Mouse (Mus musculus) hindbrain, embryonic 10.5 days (tissue): Measurements from ENCODE around the gene Gm28230. TPM values are rescaled to one million over a fixed set of nuclear protein-coding genes. Genes with fewer than 3 reads are reported as not detected.

Source experiments
- DNase-seq: peaks from one replicate; pipeline ENCODE4 v3.0.0-alpha.2; 2017; ENCODE audit warnings: low spot score
- H3K27ac ChIP-seq: fragments of 300-500 bp; sonication (generic); 2 replicates; pipeline ENCODE4 v1.5.1; 2016; ENCODE audit warnings: mild to moderate bottlenecking, moderate library complexity
- H3K27me3 ChIP-seq: fragments of 300-500 bp; sonication (generic); 2 replicates; pipeline ENCODE4 v1.6.1; 2016; ENCODE audit warnings: mild to moderate bottlenecking; ENCODE audit not compliant: poor library complexity, insufficient read depth, severe bottlenecking
- H3K36me3 ChIP-seq: fragments of 300-500 bp; sonication (generic); 2 replicates; pipeline ENCODE4 v1.6.1; 2016; ENCODE audit warnings: mild to moderate bottlenecking, moderate library complexity
- H3K4me1 ChIP-seq: fragments of 300-500 bp; sonication (generic); replicated peaks from 2 replicates; pipeline ENCODE4 v1.6.1; 2016; ENCODE audit warnings: mild to moderate bottlenecking
- H3K4me3 ChIP-seq: fragments of 300-500 bp; sonication (generic); 2 replicates; pipeline ENCODE4 v1.5.1; 2016; ENCODE audit warnings: mild to moderate bottlenecking, moderate library complexity
- H3K9me3 ChIP-seq: fragments of 300-500 bp; sonication (generic); 2 replicates; pipeline ENCODE4 v1.6.1; 2016; ENCODE audit warnings: mild to moderate bottlenecking, moderate library complexity
- WGBS: fragments of 180-500 bp; shearing (Covaris S2); methylation state at CpG from one replicate; pipeline ENCODE4 v1.1.7; 2016; 5-methylcytosine and 5-hydroxymethylcytosine counted together
- polyA plus RNA-seq: library from polyadenylated mRNA; unstranded; fragments of >200 nt; fragmentation: Nextera tagmentation; extraction: Ambion mirVana; gene quantifications from 2 replicates; pipeline ENCODE4 v1.2.1, GENCODE M21; 2016

The Gm28230 gene
- polyA plus RNA-seq, 1 experiment from 2014 or later: not detected

DNA sequence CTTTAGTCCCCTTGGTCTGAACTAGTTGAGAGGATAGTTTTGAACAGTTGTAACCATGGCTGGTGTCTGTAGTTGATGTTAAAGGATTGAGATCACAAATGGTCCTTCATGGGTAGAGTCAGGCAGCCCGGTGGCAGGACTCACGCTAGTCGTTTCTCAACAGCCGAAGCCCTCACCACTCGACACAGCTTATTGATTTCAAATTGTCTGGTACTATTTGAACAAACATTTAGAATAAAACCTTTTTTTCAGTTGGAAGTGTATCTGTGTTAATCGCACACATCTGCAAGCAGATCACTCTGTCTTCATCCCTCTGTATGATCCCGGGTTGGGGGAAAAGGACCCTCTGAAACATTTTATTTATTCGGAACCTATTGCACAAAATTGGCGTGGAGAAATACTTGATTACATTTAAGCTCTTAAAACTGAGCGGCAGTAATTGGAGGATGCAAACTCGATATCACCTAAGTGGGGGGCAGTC, 21.2 kb downstream of the Gm28230 start:
- Histone ChIP-seq H3K4me1 (peaks cover 40% of the 10 kb centered on the region), H3K9me3 (no peaks in the 10 kb centered on the region), H3K27me3 (peaks cover 100% of the 10 kb centered on the region), H3K4me3 (peak overlapping the region; percentile 48), H3K27ac (peak overlapping the region; percentile 85), H3K36me3 (no peaks in the 10 kb centered on the region)
- peak; percentile 43 for DNase-seq
- WGBS: 3% methylated on average over 11 of the region's 11 CpGs

DNA sequence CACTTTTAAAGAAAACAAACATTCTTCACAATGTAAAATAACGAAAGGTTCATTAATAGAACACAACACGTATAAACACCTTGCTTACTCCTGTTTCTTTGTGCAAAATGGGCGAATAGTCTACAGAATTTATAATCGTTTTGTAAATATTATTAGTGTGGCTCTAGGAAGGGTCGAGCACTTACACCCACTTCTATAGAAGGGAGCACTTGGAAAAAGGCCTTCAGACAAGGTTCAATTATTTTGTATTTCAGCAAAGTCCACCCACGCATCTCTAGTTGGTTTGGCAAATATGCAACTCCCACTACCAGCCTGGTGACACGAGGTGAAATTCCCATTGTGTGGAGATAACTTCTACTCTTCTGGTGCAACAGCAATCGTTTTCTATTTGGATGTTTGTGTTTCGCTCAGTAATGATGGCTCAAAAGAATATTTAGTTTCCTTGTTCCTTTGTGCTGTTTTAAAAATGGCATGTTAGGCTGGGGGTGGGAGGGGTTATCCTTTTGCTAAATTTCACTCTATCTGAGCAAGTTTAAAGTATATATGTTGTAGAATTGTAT, 22.0 kb downstream of the Gm28230 start:
- peak; percentile 17 for DNase-seq
- Histone ChIP-seq H3K4me1 (peaks cover 48% of the 10 kb centered on the region), H3K4me3 (peak overlapping the region; percentile 48), H3K27me3 (peaks cover 100% of the 10 kb centered on the region), H3K27ac (peak overlapping the region; percentile 83), H3K9me3 (no peaks in the 10 kb centered on the region), H3K36me3 (no peaks in the 10 kb centered on the region)
- WGBS: 4% methylated on average over 9 of the region's 9 CpGs

DNA sequence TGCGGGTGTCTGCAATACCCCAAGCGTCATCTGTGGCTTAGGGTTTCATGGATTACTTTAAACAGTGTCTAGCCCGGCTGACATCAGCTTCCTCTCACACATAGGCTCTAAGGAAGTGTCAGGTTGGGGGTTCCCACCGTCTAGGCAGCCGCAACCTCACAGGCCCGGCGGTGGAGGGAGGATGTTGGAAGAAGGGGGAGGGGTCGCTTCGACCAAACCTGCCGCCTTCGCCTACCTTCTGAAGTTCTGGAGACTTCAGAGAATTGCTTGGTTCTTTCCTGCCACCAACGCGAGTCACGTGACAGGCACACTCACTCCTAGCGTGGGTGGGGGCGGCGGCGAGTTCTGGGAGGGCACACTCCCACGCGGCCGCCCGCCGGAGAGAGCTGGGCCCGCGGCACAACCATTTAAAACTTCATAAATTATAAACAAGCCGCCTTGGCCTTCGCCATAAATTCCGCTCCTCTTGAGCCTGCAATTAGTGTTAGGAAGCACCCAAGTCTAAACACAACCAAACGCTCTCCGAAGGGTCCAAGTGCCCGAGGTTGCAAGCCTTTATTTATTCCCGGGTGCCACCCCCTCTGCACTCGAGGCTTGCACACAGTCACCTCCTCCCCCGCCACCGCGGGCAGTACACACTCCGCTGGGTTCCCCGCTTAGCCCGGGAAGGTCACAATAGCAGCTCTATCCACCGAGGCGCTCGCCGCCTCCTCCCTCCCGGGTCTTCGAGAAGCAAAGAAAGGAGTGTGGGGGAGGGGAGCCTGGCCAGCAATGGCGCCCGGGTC, 23.0 kb downstream of the Gm28230 start:
- H3K4me3 ChIP-seq: peak overlapping the region; percentile 48
- WGBS: under 1% methylated on average over 47 of the region's 47 CpGs
- peak; percentile 85 for DNase-seq
- H3K27ac ChIP-seq: peak overlapping the region; percentile 83
- H3K36me3 ChIP-seq: no peaks in the 10 kb centered on the region
- H3K27me3 ChIP-seq: peaks cover 100% of the 10 kb centered on the region
- H3K4me1 ChIP-seq: peaks cover 48% of the 10 kb centered on the region
- H3K9me3 ChIP-seq: no peaks in the 10 kb centered on the region

DNA sequence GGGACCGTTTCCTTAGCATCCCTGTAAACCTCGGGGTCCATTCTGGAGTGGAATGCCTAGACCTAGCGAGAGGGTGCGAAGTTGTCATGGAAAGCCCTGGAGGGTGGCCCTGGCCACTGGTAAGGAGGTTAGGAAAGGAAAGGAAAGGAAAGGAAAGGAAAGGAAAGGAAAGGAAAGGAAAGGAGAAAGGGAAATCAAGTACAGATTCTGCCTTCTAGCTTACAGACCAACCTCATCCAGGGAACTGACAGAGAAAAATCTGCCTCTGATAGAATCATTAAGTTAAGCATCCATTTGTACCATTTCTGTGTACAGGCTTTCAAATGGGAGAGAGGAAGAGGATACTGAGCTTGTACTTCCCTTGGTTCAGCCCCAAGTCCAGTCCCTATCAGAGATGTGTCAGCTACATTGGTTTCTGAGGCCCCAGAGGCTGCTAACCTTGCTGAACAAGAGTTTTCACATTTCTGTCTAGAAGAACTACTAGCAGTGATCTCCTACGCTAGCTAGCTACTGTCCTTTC, 24.3 kb downstream of the Gm28230 start:
- DNase-seq: peak; percentile 22
- Histone ChIP-seq H3K4me1 (peaks cover 48% of the 10 kb centered on the region), H3K27me3 (peaks cover 100% of the 10 kb centered on the region), H3K27ac (peak overlapping the region; percentile 83; the same call in 1 of the 2 replicates), H3K4me3 (peak overlapping the region; percentile 48; the same call in 1 of the 2 replicates), H3K9me3 (no peaks in the 10 kb centered on the region), H3K36me3 (no peaks in the 10 kb centered on the region)
- WGBS: 12% methylated on average over 5 of the region's 5 CpGs

DNA sequence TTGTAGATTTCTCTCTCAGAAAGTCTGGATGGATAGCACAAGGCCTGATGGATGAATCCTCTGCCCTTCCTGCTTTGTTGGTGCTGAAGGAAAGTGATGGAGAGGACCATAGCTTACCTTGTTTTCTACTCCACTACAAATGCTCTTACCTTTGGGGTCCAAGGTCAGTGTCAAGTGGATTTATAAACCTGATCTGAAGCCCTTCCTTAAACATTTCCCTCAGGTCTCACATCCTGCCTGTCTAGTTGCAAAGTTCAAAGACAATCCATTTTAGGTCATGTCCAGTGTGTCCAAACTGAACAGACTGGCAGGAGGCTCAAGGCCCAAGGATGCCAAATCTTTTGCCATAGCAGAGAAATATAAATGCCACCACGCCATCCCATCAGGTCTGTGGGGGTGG, 25.3 kb downstream of the Gm28230 start:
- Histone ChIP-seq H3K4me1 (peaks cover 40% of the 10 kb centered on the region), H3K27ac (0 out of 2 replicates have a peak overlapping the region, but pooled peaks have one; percentile 84), H3K36me3 (no peaks in the 10 kb centered on the region), H3K27me3 (peaks cover 100% of the 10 kb centered on the region), H3K9me3 (no peaks in the 10 kb centered on the region), H3K4me3 (no peak overlapping the region)
- peak; percentile 19 for DNase-seq
- 70% methylated on average over 1 of the region's 1 CpGs for WGBS

DNA sequence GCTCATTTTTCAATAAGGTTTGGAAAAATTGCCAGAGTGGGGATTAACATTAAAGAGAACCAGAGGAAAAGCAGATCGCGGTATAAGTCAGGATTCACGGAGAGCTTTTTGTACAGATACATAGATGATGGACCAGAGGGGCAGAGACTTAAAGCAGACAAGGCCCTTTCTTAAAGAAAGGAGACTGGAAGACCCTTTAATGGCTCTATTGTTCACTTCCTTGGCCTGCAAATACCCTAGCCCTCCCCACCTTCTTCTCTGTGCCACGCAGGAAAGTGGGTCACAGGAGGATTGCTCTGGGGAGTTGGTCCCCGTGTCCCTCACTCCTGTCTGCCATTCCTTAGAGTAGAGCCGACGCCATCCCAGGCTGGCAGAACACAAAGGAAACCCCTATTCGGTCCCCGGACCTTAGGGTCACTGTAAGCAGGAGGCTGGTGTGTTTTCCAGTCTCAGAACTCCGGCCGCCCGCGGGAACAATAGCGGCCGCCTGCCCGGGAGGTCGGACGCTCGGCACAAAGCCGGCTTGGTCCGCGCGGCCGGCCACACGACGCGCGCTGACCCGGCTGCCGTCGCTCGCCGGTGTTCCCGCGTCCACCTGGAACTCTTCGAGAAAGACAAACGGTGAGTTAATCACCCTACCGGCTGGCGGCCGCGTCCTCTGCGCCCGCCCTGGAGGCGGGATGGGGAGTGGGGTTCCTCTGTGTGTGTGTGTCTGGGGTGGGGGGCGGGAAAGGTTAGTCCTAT, 26.1 kb downstream of the Gm28230 start:
- Histone ChIP-seq H3K27me3 (peaks cover 100% of the 10 kb centered on the region), H3K36me3 (no peaks in the 10 kb centered on the region), H3K9me3 (no peaks in the 10 kb centered on the region), H3K27ac (peak overlapping the region; percentile 84), H3K4me3 (peak overlapping the region; percentile 45), H3K4me1 (peaks cover 38% of the 10 kb centered on the region)
- 1% methylated on average over 45 of the region's 45 CpGs for WGBS
- DNase-seq: peak; percentile 68

DNA sequence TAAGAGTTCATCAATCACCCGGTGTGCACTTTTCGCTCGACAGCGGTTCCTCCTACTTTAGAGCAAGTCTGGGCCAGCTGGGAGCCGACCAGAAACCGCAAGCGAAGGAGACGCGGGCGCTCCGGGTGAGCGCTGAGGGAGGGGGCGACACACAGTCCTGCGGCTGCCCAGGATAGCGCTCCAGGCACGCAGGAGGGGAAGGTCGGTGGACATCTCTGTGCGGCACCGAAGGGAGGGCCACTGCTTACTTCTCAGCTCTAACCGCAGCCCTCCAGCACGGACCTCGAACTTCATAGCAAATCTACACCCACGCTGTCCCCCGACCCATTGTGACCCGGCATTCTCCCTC, 26.6 kb downstream of the Gm28230 start:
- no peak for DNase-seq
- peaks cover 38% of the 10 kb centered on the region for H3K4me1 ChIP-seq
- peaks cover 100% of the 10 kb centered on the region for H3K27me3 ChIP-seq
- under 1% methylated on average over 25 of the region's 25 CpGs for WGBS
- H3K9me3 ChIP-seq: no peaks in the 10 kb centered on the region
- H3K4me3 ChIP-seq: peak overlapping the region; percentile 45
- H3K27ac ChIP-seq: peak overlapping the region; percentile 84
- no peaks in the 10 kb centered on the region for H3K36me3 ChIP-seq

DNA sequence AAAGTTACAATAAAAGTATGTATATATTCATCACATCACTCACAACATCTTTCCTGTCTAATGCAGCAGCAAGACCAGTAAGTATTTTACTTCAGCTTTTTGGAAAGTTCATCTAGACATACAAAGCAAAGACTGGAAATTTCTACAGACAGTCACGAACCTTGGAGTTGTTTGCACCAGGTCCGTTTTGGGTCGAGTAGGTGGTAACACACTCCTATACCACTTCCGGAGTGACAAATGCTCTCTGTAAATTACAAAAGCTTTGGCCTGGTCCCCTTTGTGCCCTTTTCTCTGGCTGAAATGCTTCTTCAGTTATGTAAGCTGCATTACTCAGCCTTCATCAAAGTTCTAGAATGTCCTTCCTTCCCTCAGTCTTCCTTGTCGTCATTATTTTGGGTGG, 27.2 kb downstream of the Gm28230 start:
- no peak overlapping the region for H3K27ac ChIP-seq
- peak; percentile 7 for DNase-seq
- no peak overlapping the region for H3K4me3 ChIP-seq
- peaks cover 38% of the 10 kb centered on the region for H3K4me1 ChIP-seq
- peaks cover 100% of the 10 kb centered on the region for H3K27me3 ChIP-seq
- no peaks in the 10 kb centered on the region for H3K36me3 ChIP-seq
- H3K9me3 ChIP-seq: no peaks in the 10 kb centered on the region
- 16% methylated on average over 5 of the region's 5 CpGs for WGBS

DNA sequence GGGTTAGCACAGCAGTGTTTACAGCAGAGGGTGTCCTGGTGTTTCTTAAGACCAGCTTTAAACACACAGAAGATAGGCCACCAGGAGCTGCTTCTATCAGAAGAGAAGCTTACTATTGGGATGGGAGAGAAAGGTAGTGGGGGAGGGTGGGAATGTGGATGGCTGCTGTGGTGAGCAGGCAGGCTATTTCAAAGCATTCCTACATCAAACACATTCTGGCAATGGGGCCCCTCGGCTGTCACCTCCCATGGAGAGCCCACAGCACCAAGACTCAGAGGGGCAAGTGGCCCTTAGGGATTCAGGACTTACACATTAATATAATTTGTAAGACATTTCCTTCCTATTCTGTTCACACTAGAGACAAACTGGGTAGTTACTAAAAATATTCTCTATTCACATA, 33.6 kb downstream of the Gm28230 start:
- no peaks in the 10 kb centered on the region for H3K9me3 ChIP-seq
- peaks cover 99% of the 10 kb centered on the region for H3K27me3 ChIP-seq
- DNase-seq: no peak
- H3K27ac ChIP-seq: no peak overlapping the region
- no peaks in the 10 kb centered on the region for H3K36me3 ChIP-seq
- H3K4me1 ChIP-seq: peaks cover 20% of the 10 kb centered on the region
- 0% methylated on average over 1 of the region's 1 CpGs for WGBS
- no peak overlapping the region for H3K4me3 ChIP-seq

DNA sequence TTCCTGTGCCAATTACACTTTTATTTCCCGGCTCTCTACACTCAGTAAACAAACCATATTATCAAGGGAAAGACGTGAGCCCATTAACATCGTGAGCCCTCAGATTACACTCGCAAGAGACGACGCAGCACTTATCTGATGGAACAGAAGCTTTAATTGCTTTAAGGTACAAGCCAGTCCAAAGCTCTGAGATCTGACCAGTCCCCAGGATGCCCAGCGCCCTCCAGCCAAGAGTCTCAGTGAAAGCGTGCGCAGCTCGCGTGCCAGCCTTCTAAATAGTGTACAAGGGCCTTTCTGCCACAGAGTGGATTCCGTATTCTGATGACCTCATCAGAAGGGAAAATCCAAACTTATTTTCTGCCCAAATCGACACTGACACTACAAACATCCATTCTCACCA, 35.4 kb downstream of the Gm28230 start:
- WGBS: 7% methylated on average over 13 of the region's 13 CpGs
- Histone ChIP-seq H3K4me1 (peaks cover 20% of the 10 kb centered on the region), H3K27ac (no peak overlapping the region), H3K36me3 (no peaks in the 10 kb centered on the region), H3K27me3 (peaks cover 99% of the 10 kb centered on the region), H3K4me3 (peak overlapping the region; percentile 58), H3K9me3 (no peaks in the 10 kb centered on the region)
- no peak for DNase-seq

DNA sequence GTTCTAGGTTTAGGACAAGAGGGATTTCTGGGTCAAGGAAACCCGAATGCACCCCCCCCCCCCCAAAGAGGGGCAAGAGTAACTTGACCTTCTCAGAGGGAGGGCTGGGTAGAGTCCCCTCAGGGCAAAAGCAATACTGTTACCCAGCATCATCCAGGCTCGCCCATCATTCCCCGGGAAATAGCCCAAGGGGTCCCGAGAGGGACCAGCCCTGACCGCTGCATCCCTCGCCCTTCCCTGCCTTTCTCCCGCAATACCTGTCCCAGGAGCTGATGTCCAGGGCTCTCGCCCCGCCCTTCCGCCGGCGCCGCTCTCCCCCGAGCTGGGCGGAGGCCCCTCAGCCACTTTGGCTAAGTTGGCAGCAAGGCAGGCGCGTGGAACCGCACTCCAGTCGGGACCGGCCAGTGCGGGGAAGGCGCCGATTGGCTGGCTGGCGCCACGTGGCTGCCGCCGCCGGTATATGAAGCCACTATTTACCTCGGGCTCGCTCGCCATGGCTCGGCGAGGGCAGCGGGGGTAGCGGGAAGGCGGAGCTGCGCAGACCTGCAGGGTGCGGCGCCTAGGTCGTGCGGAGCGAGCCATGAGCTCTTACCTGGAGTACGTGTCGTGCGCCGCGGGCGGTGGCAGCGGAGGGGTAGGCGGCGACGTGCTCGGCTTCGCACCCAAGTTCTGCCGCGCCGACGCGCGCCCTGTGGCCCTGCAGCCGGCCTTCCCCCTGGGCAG, 36.2 kb downstream of the Gm28230 start, which contains the start of gene Hoxd1:
TSS of gene Hoxd1 (plus strand) at position 459 of the 723 bp plus-strand sequence.
- DNase-seq: peak; percentile 77
- Histone ChIP-seq H3K4me1 (peaks cover 20% of the 10 kb centered on the region), H3K36me3 (no peaks in the 10 kb centered on the region), H3K9me3 (no peaks in the 10 kb centered on the region), H3K4me3 (peak within 1 kb of the TSS; percentile 58), H3K27me3 (peaks cover 94% of the 10 kb centered on the region), H3K27ac (no peak within 1 kb of the TSS)
- under 1% methylated on average over 61 of the region's 61 CpGs for WGBS

DNA sequence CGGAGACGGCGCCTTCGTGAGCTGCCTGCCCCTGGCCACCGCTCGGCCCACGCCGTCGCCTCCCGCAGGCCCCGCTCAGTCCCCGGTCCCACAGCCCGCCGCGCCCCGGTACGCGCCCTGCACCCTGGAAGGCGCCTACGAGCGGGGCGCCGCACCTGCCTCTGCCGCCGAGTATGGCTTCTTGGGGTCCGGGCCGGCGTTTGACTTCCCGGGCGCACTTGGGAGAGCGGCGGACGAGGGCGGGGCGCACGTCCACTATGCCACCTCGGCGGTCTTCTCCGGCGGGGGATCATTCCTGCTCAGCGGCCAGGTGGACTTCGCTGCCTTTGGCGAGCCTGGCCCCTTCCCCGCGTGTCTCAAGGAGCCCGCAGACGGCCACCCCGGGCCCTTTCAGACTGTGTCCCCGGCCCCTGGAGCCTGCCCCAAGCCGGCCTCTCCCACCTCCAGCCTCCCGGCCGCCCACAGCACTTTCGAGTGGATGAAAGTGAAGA, 36.8 kb downstream of the Gm28230 start:
- Histone ChIP-seq H3K36me3 (no peaks in the 10 kb centered on the region), H3K9me3 (no peaks in the 10 kb centered on the region), H3K27ac (no peak overlapping the region), H3K4me3 (peak overlapping the region; percentile 58), H3K4me1 (peaks cover 20% of the 10 kb centered on the region), H3K27me3 (peaks cover 89% of the 10 kb centered on the region)
- WGBS: 1% methylated on average over 52 of the region's 53 CpGs
- DNase-seq: peak; percentile 33
